Mouse (Mus musculus) stomach, postnatal 0 days (tissue): Measurements from ENCODE around the gene Hdc.

Experiments used
- CTCF ChIP-seq: IDR thresholded peaks from 2 replicates; pipeline ENCODE4 v1.5.1; 2016; ENCODE audit warnings: antibody characterized with exemption, low read depth, mild to moderate bottlenecking, moderate library complexity
- EP300 ChIP-seq: optimal IDR thresholded peaks from 2 replicates; pipeline ENCODE3; 2016; ENCODE audit warnings: antibody characterized with exemption

- TF ChIP-seq CTCF (no peak), EP300 (no peak)
These were observed 66.5 kb downstream of the Hdc start, which contains the start of gene Slc27a2 for GRCm38 (mm10) chr2:126552357-126553290.
